Mouse (Mus musculus): ENCODE measurements around the gene Eif4e3.

- TF ChIP-seq POLR2A (IDR thresholded peaks at IDR 0.05; ENCODE audit: borderline replicate concordance, extremely low read depth, low read depth, low read length) (no peak), CTCF (IDR thresholded peaks at IDR 0.05; ENCODE audit: insufficient read depth, low read length) (no peak)
These were observed 17.4 kb upstream of the Eif4e3 start for GRCm38 (mm10) chr6:99683974-99684373.
